Mouse (Mus musculus) ES-E14 (cell line): ENCODE results near the gene Usp29.

Source experiments
- CHD2 ChIP-seq: IDR thresholded peaks from 2 replicates; pipeline ENCODE4 v1.6.1; 2014; ENCODE audit warnings: mild to moderate bottlenecking, low read depth, low read length, inconsistent platforms
- HCFC1 ChIP-seq: IDR thresholded peaks from 2 replicates; pipeline ENCODE4 v1.6.1; 2012; ENCODE audit warnings: low read length, inconsistent platforms, borderline replicate concordance; ENCODE audit not compliant: insufficient read depth
- ZNF384 ChIP-seq: IDR thresholded peaks from 2 replicates; pipeline ENCODE4 v1.6.1; 2012; ENCODE audit warnings: low read depth, low read length, inconsistent platforms

DNA sequence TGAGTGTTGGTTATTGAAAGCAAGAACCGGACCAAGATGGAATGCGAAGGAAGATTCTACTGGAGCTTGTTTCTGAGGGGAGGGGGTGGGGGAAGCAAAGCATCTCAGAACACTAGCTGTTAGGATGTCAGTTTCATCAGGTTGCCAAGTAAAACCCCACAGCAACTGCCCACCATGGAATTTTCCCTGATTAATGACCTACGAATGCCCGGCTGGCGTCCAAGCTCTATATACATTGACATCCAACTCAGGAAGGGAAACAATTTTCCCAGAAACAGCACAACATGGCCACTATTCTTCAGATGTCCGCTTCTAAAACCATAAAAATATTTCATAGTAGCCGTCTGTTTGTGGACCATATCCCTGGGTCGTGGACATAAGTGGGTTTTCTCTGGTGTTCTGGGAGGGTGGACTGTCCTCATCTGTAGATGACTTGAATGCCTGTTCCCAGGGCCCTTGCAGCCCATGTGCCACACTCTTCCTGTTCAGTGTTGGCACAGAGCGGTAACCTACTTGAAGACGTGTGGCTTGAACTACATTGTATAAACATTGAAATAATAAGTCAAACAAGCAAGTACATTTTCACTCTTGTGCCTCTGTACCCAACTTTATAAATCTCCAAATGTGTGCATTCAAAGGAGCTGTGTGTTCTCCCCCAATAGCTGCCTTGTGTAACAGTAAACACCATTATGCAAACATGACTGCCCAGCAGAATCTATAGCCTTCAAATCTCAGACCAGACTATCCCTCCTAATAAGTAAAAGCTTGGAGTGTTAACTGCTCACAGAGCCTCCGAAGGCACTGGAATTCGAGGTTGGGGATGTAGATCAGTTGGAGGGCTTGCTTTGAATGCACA lies 70.4 kb downstream of the Usp29 start:
- TF ChIP-seq HCFC1 (no peak), ZNF384 (no peak), CHD2 (no peak)
